ENCODE assay signal across 8 mouse cellular contexts in the genomic region with DNA sequence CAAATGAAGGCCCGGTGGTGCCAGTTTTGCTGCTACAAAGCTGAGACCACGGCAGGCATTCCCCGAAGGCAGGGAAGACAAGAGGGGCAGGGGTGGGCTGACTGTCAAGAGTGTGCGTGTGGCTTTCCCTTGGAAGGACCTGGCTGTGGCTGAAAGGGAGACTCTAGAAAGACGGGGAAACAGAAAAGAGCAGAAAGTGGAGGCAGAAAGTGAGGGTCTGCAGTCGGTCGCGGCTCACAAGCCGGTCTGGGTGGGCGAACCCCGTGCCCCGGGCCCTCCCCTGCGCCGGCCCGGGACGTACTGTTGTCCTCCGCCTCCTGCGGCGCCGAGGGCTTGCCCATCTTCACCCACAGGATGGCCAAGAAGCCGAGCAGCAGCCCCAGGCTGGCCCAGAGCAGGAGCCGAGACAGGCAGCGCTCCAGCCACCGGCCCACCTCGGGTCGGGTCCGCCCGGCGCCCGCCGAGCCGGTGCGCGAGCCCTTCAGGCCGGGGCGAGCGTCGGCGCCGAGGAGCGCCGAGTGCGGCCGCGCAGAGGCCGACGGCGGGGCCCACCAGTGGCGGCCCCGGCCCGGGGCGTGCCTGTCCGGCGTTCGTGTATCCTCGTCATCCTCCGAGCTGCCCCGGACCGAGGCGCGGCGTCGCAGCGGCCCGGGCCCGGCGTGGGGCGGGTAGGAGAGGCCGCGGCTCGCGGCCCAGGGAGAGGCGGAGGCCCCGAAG. TPM values are rescaled to one million over a fixed set of nuclear protein-coding genes. Genes with fewer than 3 reads are reported as not detected.
DNase-seq lines count a peak whose midpoint lies in the region; ATAC-seq and TF ChIP-seq lines count a peak whose summit lies in the region.

No protein-coding gene starts in this region.

- no peak for DNase-seq in testis, postnatal 10 days (ENCODE audit: low spot score)
- peak; percentile 43 for DNase-seq in c-Kit-positive CD71-positive TER-119-positive erythroid progenitor cells, embryonic 14.5 days (ENCODE audit: low spot score)
- DNase-seq in lung, postnatal 4 days = peak; percentile 43 to 60
- DNase-seq in stomach, postnatal 0 days (ENCODE audit: low spot score) = peak; percentile 60
- DNase-seq in frontal cortex, postnatal 25 days (ENCODE audit: low spot score in 2 of 2) = no peak

- peak; percentile 57 for ATAC-seq in forebrain, embryonic 15.5 days (replicated peaks)
- peak; percentile 67 for ATAC-seq in intestine, postnatal 0 days
- peak; percentile 71 for ATAC-seq in stomach, postnatal 0 days (ENCODE audit: low FRiP score, low TSS enrichment)

- no peak for TF ChIP-seq CTCF in testis, adult 2 months (IDR thresholded peaks at IDR 0.05; ENCODE audit: control insufficient read depth, insufficient read depth, insufficient replicate concordance, low read depth, low read length)
- no peak for TF ChIP-seq CTCF in intestine, postnatal 0 days (IDR thresholded peaks at IDR 0.05; ENCODE audit: low read depth)
- no peak for TF ChIP-seq CTCF in stomach, postnatal 0 days (IDR thresholded peaks at IDR 0.05; ENCODE audit: low read depth)

- no peak for TF ChIP-seq POLR2A in testis, adult 2 months (IDR thresholded peaks at IDR 0.05; ENCODE audit: control insufficient read depth, low read depth, low read length)

- peak overlapping the region; percentile 88 for H3K4me2 ChIP-seq in forebrain, embryonic 15.5 days (replicated peaks)
- H3K4me2 ChIP-seq in intestine, postnatal 0 days (replicated peaks; ENCODE audit: low read depth) = peak overlapping the region; percentile 91
- peak overlapping the region; percentile 91 for H3K4me2 ChIP-seq in stomach, postnatal 0 days (replicated peaks; ENCODE audit: low read depth)

- TF ChIP-seq EP300 in stomach, postnatal 0 days (optimal IDR thresholded peaks at IDR 0.05) = no peak

- H3K27ac ChIP-seq in testis, adult 2 months (ENCODE audit: control insufficient read depth, insufficient read depth, low read depth, low read length) = peak overlapping the region; percentile 97
- H3K27ac ChIP-seq in forebrain, embryonic 15.5 days (replicated peaks) = peak overlapping the region; percentile 95
- peak overlapping the region; percentile 95 for H3K27ac ChIP-seq in intestine, postnatal 0 days (ENCODE audit: low read depth, low read length)
- H3K27ac ChIP-seq in stomach, postnatal 0 days (replicated peaks) = peak overlapping the region; percentile 98

- no peaks in the 10 kb centered on the region for H3K9me3 ChIP-seq in forebrain, embryonic 15.5 days
- H3K9me3 ChIP-seq in intestine, postnatal 0 days (ENCODE audit: control insufficient read depth) = no peaks in the 10 kb centered on the region
- H3K9me3 ChIP-seq in stomach, postnatal 0 days (ENCODE audit: control insufficient read depth, low read length) = no peaks in the 10 kb centered on the region

- no peaks in the 10 kb centered on the region for H3K27me3 ChIP-seq in testis, adult 2 months (ENCODE audit: control insufficient read depth, insufficient read depth, low read length)
- no peaks in the 10 kb centered on the region for H3K27me3 ChIP-seq in forebrain, embryonic 15.5 days
- no peaks in the 10 kb centered on the region for H3K27me3 ChIP-seq in intestine, postnatal 0 days (replicated peaks; ENCODE audit: control insufficient read depth, insufficient read depth, low read length)
- no peaks in the 10 kb centered on the region for H3K27me3 ChIP-seq in stomach, postnatal 0 days (ENCODE audit: control insufficient read depth, insufficient read depth, low read length)

- no peaks in the 10 kb centered on the region; the same call in 1 of the 2 replicates for H3K36me3 ChIP-seq in testis, adult 2 months (ENCODE audit: control insufficient read depth, insufficient read depth, low read length)
- H3K36me3 ChIP-seq in forebrain, embryonic 15.5 days = peaks cover 33% of the 10 kb centered on the region
- H3K36me3 ChIP-seq in intestine, postnatal 0 days (ENCODE audit: control insufficient read depth, insufficient read depth) = peaks cover 27% of the 10 kb centered on the region
- peaks cover 21% of the 10 kb centered on the region for H3K36me3 ChIP-seq in stomach, postnatal 0 days (ENCODE audit: control insufficient read depth, insufficient read depth, low read length)

- under 1% methylated on average over 58 of the region's 74 CpGs for WGBS in forebrain, embryonic 15.5 days
- 1% methylated on average over 66 of the region's 74 CpGs for WGBS in intestine, postnatal 0 days
- WGBS in stomach, postnatal 0 days = 0% methylated on average over 44 of the region's 74 CpGs

- peak overlapping the region; percentile 97 for H3K9ac ChIP-seq in forebrain, embryonic 15.5 days (replicated peaks)
- H3K9ac ChIP-seq in intestine, postnatal 0 days (ENCODE audit: low read depth, low read length) = peak overlapping the region; percentile 96
- H3K9ac ChIP-seq in stomach, postnatal 0 days (ENCODE audit: low read length) = peak overlapping the region; percentile 95

- peak overlapping the region; percentile 98 for H3K4me3 ChIP-seq in testis, adult 2 months (ENCODE audit: control insufficient read depth, low read depth, low read length)
- H3K4me3 ChIP-seq in forebrain, embryonic 15.5 days = peak overlapping the region; percentile 92
- peak overlapping the region; percentile 89 for H3K4me3 ChIP-seq in intestine, postnatal 0 days (ENCODE audit: low read depth, low read length)
- peak overlapping the region; percentile 86 for H3K4me3 ChIP-seq in stomach, postnatal 0 days (ENCODE audit: low read depth, low read length)

- H3K4me1 ChIP-seq in testis, adult 2 months (ENCODE audit: control insufficient read depth, insufficient read depth, low read length) = peaks cover 21% of the 10 kb centered on the region
- peaks cover 24% of the 10 kb centered on the region for H3K4me1 ChIP-seq in forebrain, embryonic 15.5 days
- 0 out of 2 replicates have a peak, but pooled peaks cover 2% of the 10 kb centered on the region for H3K4me1 ChIP-seq in intestine, postnatal 0 days (replicated peaks; ENCODE audit: control insufficient read depth, insufficient read depth, low read length)
- H3K4me1 ChIP-seq in stomach, postnatal 0 days (replicated peaks; ENCODE audit: control insufficient read depth, insufficient read depth) = no peaks in the 10 kb centered on the region

RNA-seq across cellular contexts. Expression of gene Lemd2, which starts 0.8 kb away (rescaled TPM):
- 40.5 and 46.0 TPM in 2 replicates for polyA plus RNA-seq in testis, adult 2 months (2012; rRNA removed)
- 22.3 and 23.2 TPM in 2 replicates for polyA plus RNA-seq in forebrain, embryonic 15.5 days (2015; fragmentation: Nextera tagmentation; extraction: Ambion mirVana)
- polyA plus RNA-seq in intestine, postnatal 0 days (2015; fragmentation: Nextera tagmentation; extraction: Ambion mirVana) = 9.9 and 10.1 TPM in 2 replicates
- polyA plus RNA-seq in stomach, postnatal 0 days (2015; fragmentation: Nextera tagmentation; extraction: Ambion mirVana) = 9.6 and 9.9 TPM in 2 replicates

RNA-seq across cellular contexts. Expression of gene Ip6k3, which starts 35.9 kb away (rescaled TPM):
- 0.05 and 0.06 TPM in 2 replicates for polyA plus RNA-seq in testis, adult 2 months (2012; rRNA removed)
- 0.17 and 0.31 TPM in 2 replicates for polyA plus RNA-seq in forebrain, embryonic 15.5 days (2015; fragmentation: Nextera tagmentation; extraction: Ambion mirVana)
- polyA plus RNA-seq in intestine, postnatal 0 days (2015; fragmentation: Nextera tagmentation; extraction: Ambion mirVana) = not detected in 2 replicates
- 0.13 and 0.16 TPM in 2 replicates for polyA plus RNA-seq in stomach, postnatal 0 days (2015; fragmentation: Nextera tagmentation; extraction: Ambion mirVana)

Comparison
In these comparisons a context has a peak if more than half of its experiments do, and no peak if none do; other contexts are left out.
1. DNase-seq: peak in c-Kit-positive CD71-positive TER-119-positive erythroid progenitor cells, embryonic 14.5 days (single experiment), lung, postnatal 4 days (2 of 2) and stomach, postnatal 0 days (single experiment); none in testis, postnatal 10 days (single experiment) and frontal cortex, postnatal 25 days (0 of 2).
2. Peak in every context shown above with its lines, with median percentiles within 50 percentile points of each other: H3K27ac ChIP-seq, H3K4me3 ChIP-seq, ATAC-seq, H3K4me2 ChIP-seq and H3K9ac ChIP-seq.